Mouse (Mus musculus) CD8-positive naive resting alpha-beta T cell, adult 2 months (primary cell): ENCODE results near the gene Tfdp2.

Experiments used
- DNase-seq, 2 experiments: peaks; one replicate each; pipeline ENCODE4 v3.0.0; 2022; ENCODE audit warnings: low read depth in 2 of 2, low spot score in 2 of 2

Tfdp2 gene

GRCm38 (mm10) chr9:96223302-96223701 is 27.2 kb downstream of the Tfdp2 start:
- DNase-seq = no peak

- no peak for DNase-seq
Measured at GRCm38 (mm10) chr9:96228285-96228684, 32.2 kb downstream of the Tfdp2 start.

- DNase-seq = no peak
Measured at GRCm38 (mm10) chr9:96230271-96230670, 34.2 kb downstream of the Tfdp2 start.

- DNase-seq = no peak
Measured at GRCm38 (mm10) chr9:96235477-96235876, 39.4 kb downstream of the Tfdp2 start.

GRCm38 (mm10) chr9:96237391-96237790 is 41.3 kb downstream of the Tfdp2 start:
- DNase-seq = no peak

GRCm38 (mm10) chr9:96238286-96238685 is 42.2 kb downstream of the Tfdp2 start:
- no peak for DNase-seq

GRCm38 (mm10) chr9:96241134-96242097 is 45.3 kb downstream of the Tfdp2 start:
- no peak for DNase-seq

GRCm38 (mm10) chr9:96243915-96244314 is 47.8 kb downstream of the Tfdp2 start:
- no peak for DNase-seq

GRCm38 (mm10) chr9:96254812-96255211 is 58.7 kb downstream of the Tfdp2 start:
- DNase-seq = no peak

- DNase-seq = no peak
Measured at GRCm38 (mm10) chr9:96258478-96258877, 62.4 kb downstream of the Tfdp2 start.

- DNase-seq = no peak
Measured at GRCm38 (mm10) chr9:96259017-96259512, 63.0 kb downstream of the Tfdp2 start.

GRCm38 (mm10) chr9:96259753-96260520 is 63.9 kb downstream of the Tfdp2 start:
- DNase-seq = no peak

- no peak for DNase-seq
Measured at GRCm38 (mm10) chr9:96261101-96261500, 65.0 kb downstream of the Tfdp2 start.

- no peak for DNase-seq
Measured at GRCm38 (mm10) chr9:96261980-96262379, 65.9 kb downstream of the Tfdp2 start.

- no peak for DNase-seq
Measured at GRCm38 (mm10) chr9:96266793-96267558, 70.9 kb downstream of the Tfdp2 start.

GRCm38 (mm10) chr9:96267559-96267948 is 71.5 kb downstream of the Tfdp2 start:
- DNase-seq = no peak

GRCm38 (mm10) chr9:96269726-96270125 is 73.7 kb downstream of the Tfdp2 start:
- DNase-seq = no peak

GRCm38 (mm10) chr9:96275543-96275942 is 79.5 kb downstream of the Tfdp2 start:
- no peak for DNase-seq

- no peak for DNase-seq
Measured at GRCm38 (mm10) chr9:96281497-96281896, 85.4 kb downstream of the Tfdp2 start.

GRCm38 (mm10) chr9:96282082-96282481 is 86.0 kb downstream of the Tfdp2 start:
- DNase-seq = no peak

- DNase-seq = no peak
Measured at GRCm38 (mm10) chr9:96284916-96285315, 88.8 kb downstream of the Tfdp2 start.
